Mouse (Mus musculus): ENCODE data around the gene Gm21973. TPM values are rescaled to one million over a fixed set of nuclear protein-coding genes. Genes with fewer than 3 reads are reported as not detected.

The Gm21973 gene
- polyA plus RNA-seq, 1 experiment from 2014 or later, result not detected

DNA sequence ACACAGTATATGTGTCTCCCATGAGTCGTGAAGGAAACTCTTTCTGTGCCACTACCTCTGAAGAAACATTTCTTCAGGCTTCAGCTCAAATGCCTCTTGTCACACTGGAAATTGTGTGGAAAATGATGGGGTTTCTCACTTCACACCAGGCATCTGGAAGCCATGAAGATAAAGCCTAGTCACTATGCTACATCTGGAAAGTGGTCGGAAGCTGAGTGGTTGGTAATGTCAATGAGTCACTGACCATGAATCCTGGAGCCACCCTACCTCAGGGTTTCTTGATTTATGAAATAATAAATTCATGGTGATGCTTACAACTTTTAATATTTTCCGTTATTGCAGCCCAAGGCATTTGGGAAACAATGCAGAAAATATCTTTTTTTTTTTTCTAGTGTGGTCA, 84.7 kb downstream of the Gm21973 start:
- H3K4me3 ChIP-seq (replicated peaks), result no peak overlapping the region
- H3K9me3 ChIP-seq (replicated peaks), result no peaks in the 10 kb centered on the region
- ATAC-seq (ENCODE audit: insufficient read depth), result no peak
- no peak overlapping the region for H3K27ac ChIP-seq (replicated peaks)
- no peaks in the 10 kb centered on the region for H3K36me3 ChIP-seq (replicated peaks)
- no peaks in the 10 kb centered on the region for H3K27me3 ChIP-seq
- H3K4me2 ChIP-seq, result no peak overlapping the region
- no peak overlapping the region for H3K9ac ChIP-seq
- no peaks in the 10 kb centered on the region for H3K4me1 ChIP-seq (replicated peaks)
- 55% methylated on average over 3 of the region's 3 CpGs for WGBS (ENCODE audit: insufficient replicate concordance)

DNA sequence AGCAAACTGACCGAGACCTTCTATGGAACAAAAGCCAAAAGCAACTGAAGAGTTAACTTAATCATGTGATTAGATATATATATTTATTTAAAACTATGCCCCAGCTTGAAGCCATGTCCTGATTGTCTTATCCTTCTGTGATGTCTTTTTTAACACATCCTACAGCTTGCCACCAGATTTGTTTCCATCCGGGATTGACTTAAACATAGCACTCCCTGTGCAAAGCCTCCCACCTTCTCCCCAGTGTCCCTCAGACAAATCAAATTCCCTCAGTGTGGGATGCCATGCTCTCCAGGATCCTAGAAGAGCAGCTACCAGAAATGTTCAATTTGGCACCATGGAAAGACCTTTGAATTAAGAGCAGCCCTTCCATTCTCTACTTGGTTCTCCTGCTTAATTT, 85.7 kb downstream of the Gm21973 start:
- H3K27me3 ChIP-seq, result no peaks in the 10 kb centered on the region
- H3K9ac ChIP-seq, result no peak overlapping the region
- no peaks in the 10 kb centered on the region for H3K9me3 ChIP-seq (replicated peaks)
- H3K27ac ChIP-seq (replicated peaks), result no peak overlapping the region
- no peak overlapping the region for H3K4me3 ChIP-seq (replicated peaks)
- no peak for ATAC-seq (ENCODE audit: insufficient read depth)
- no peaks in the 10 kb centered on the region for H3K4me1 ChIP-seq (replicated peaks)
- H3K4me2 ChIP-seq, result no peak overlapping the region
- WGBS (ENCODE audit: insufficient replicate concordance), result 80% methylated on average over 2 of the region's 2 CpGs
- no peaks in the 10 kb centered on the region for H3K36me3 ChIP-seq (replicated peaks)

DNA sequence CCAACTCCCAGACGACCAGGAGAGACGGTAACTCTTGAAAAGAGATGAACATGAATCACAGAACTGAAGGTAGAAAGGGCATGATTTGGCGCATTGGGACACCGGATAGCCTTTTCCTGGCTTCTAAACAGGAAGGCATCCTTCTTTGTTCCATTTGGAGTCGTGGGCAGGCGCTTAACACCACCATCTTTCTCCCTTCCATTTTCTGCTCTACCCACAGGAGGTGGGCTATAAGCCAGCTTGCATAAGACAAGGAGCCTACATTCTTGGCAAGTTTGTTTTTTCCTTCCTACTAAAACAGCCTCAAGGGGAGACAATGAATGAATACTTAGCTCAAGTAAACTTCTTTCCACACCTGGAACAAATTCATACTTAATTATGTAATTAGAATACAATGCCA, 88.5 kb downstream of the Gm21973 start:
- 63% methylated on average over 6 of the region's 6 CpGs for WGBS (ENCODE audit: insufficient replicate concordance)
- ATAC-seq (ENCODE audit: insufficient read depth), result no peak
- no peaks in the 10 kb centered on the region for H3K4me1 ChIP-seq (replicated peaks)
- no peaks in the 10 kb centered on the region for H3K27me3 ChIP-seq
- H3K27ac ChIP-seq (replicated peaks), result no peak overlapping the region
- no peak overlapping the region for H3K4me3 ChIP-seq (replicated peaks)
- H3K9ac ChIP-seq, result no peak overlapping the region
- H3K9me3 ChIP-seq (replicated peaks), result no peaks in the 10 kb centered on the region
- no peak overlapping the region for H3K4me2 ChIP-seq
- no peaks in the 10 kb centered on the region for H3K36me3 ChIP-seq (replicated peaks)

DNA sequence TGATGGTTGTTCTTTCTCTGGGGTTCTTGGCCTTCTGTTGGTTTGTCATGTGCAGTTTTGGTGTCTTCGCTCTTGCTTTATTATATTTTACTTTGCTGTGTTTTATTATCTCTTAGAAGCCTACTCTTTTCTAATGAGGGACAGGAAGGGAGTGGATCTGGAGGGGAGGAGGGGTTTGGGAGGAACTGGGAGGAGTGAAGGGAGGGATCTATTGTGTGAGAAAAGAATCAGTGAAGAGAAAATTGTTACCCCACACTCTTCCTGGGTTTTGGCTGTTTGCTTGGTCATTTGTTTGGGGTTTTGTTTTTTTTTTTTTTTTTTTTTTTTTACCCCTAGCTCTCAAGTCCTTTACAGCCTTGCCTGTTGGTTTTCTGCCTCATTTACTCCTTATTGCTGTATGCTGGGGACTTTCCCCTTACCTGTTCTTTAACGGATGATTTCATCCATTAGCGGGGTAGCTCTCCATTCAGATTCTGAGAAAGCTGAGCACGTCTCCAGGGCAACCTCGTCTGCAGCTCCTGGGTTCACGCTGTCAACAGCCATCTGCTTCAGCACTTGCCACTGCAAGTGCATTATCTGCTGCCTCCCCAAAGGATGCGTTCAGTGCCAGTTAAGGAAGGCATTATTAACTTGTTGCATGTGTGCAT, 96.1 kb downstream of the Gm21973 start:
- Histone ChIP-seq H3K27ac (replicated peaks) (no peak overlapping the region), H3K4me2 (no peak overlapping the region), H3K4me1 (replicated peaks) (no peaks in the 10 kb centered on the region), H3K9me3 (replicated peaks) (no peaks in the 10 kb centered on the region), H3K36me3 (replicated peaks) (no peaks in the 10 kb centered on the region), H3K27me3 (no peaks in the 10 kb centered on the region), H3K4me3 (replicated peaks) (no peak overlapping the region), H3K9ac (no peak overlapping the region)
- ATAC-seq (ENCODE audit: insufficient read depth), result no peak
- 48% methylated on average over 7 of the region's 7 CpGs for WGBS (ENCODE audit: insufficient replicate concordance)

DNA sequence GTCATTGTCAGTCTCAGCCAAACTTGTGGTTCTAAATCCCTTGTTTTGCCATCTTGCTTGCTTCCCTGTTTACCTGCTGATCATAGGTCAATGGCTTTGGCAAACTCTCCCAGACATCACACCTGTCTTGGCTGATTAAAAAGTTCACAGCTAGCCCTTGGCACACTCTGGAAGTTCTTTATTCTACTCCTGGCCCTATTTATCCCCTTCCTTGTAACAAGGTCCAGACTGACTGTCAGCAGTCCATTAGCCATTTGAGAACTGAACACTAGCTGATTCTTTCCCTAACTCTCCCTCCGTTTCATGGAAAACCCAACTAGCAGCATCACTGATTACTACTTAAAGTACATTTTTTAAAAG, 96.6 kb downstream of the Gm21973 start:
- H3K9me3 ChIP-seq (replicated peaks), result no peaks in the 10 kb centered on the region
- no peaks in the 10 kb centered on the region for H3K4me1 ChIP-seq (replicated peaks)
- no peak overlapping the region for H3K4me2 ChIP-seq
- H3K27ac ChIP-seq (replicated peaks), result no peak overlapping the region
- no peaks in the 10 kb centered on the region for H3K36me3 ChIP-seq (replicated peaks)
- H3K9ac ChIP-seq, result no peak overlapping the region
- H3K4me3 ChIP-seq (replicated peaks), result no peak overlapping the region
- no peak for ATAC-seq (ENCODE audit: insufficient read depth)
- WGBS (ENCODE audit: insufficient replicate concordance), result 80% methylated on average over 1 of the region's 1 CpGs
- H3K27me3 ChIP-seq, result no peaks in the 10 kb centered on the region

Other genes with a start within 250 kb of the Gm21973 start
- 0.06 and 0.08 TPM in 2 replicates for gene Prlr, start 148.1 kb upstream of the Gm21973 start, polyA plus RNA-seq (2015; fragmentation: Nextera tagmentation; extraction: Ambion mirVana)
- gene Agxt2, start 33.2 kb downstream of the Gm21973 start, polyA plus RNA-seq (2015; fragmentation: Nextera tagmentation; extraction: Ambion mirVana), result 9.8 and 11.7 TPM in 2 replicates
- gene Dnajc21, start 145.1 kb downstream of the Gm21973 start, polyA plus RNA-seq (2015; fragmentation: Nextera tagmentation; extraction: Ambion mirVana), result 4.9 and 5.0 TPM in 2 replicates
- gene Brix1, start 160.6 kb downstream of the Gm21973 start, polyA plus RNA-seq (2015; fragmentation: Nextera tagmentation; extraction: Ambion mirVana), result 39.7 and 53.6 TPM in 2 replicates
- gene Rad1, start 160.6 kb downstream of the Gm21973 start, polyA plus RNA-seq (2015; fragmentation: Nextera tagmentation; extraction: Ambion mirVana), result 14.2 and 15.3 TPM in 2 replicates
- gene Ttc23l, start 233.3 kb downstream of the Gm21973 start, polyA plus RNA-seq (2015; fragmentation: Nextera tagmentation; extraction: Ambion mirVana), result not detected in 2 replicates

Measured in liver, embryonic 15.5 days (tissue).